ENCODE assay signal across 10 mouse cellular contexts in genomic region chr13:21401166-21401565, GRCm38 (mm10). TPM values are rescaled to one million over a fixed set of nuclear protein-coding genes. Genes with fewer than 3 reads are reported as not detected.
A peak's percentile ranks its signal among the peaks of the same experiment; 100 is the strongest.
DNase-seq lines count a peak whose midpoint lies in the region; ATAC-seq and TF ChIP-seq lines count a peak whose summit lies in the region.
"Had no signal": no experiment of that assay in that cellular context is flagged by ENCODE, and none has a peak within 500 bp of the region (broad histone marks: within the 10 kb centered on the region; RNA-seq: fewer than 3 reads in every experiment).

No protein-coding gene starts in this region.

- ATAC-seq in kidney, embryonic 16.5 days (ENCODE audit: low FRiP score, low TSS enrichment) = no peak
- no peak for ATAC-seq in neural tube, embryonic 13.5 days (ENCODE audit: low read depth)

- WGBS in kidney, embryonic 16.5 days = 78% methylated on average over 3 of the region's 3 CpGs
- WGBS in limb, embryonic 10.5 days = 85% methylated on average over 3 of the region's 3 CpGs
- 87% methylated on average over 3 of the region's 3 CpGs for WGBS in neural tube, embryonic 13.5 days

- no peaks in the 10 kb centered on the region for H3K9me3 ChIP-seq in kidney, embryonic 16.5 days (ENCODE audit: low read length)
- no peaks in the 10 kb centered on the region for H3K9me3 ChIP-seq in limb, embryonic 10.5 days (replicated peaks)
- no peaks in the 10 kb centered on the region for H3K9me3 ChIP-seq in neural tube, embryonic 13.5 days

- no peak overlapping the region for H3K27ac ChIP-seq in kidney, embryonic 16.5 days (ENCODE audit: low read length)
- H3K27ac ChIP-seq in embryonic fibroblast, embryonic 13.5 days (ENCODE audit: insufficient read depth, low read length) = no peak overlapping the region
- H3K27ac ChIP-seq in limb, embryonic 10.5 days = no peak overlapping the region
- no peak overlapping the region for H3K27ac ChIP-seq in neural tube, embryonic 13.5 days (replicated peaks)

- no peak for TF ChIP-seq POLR2A in embryonic fibroblast, embryonic 13.5 days (IDR thresholded peaks at IDR 0.05; ENCODE audit: low read depth, low read length)

- DNase-seq in kidney, adult 18-20 months = no peak
- no peak for DNase-seq in limb, embryonic 10.5 days (ENCODE audit: low spot score)
- no peak for DNase-seq in gastrocnemius, postnatal 4 days (ENCODE audit: low spot score in 2 of 2)
- DNase-seq in adrenal gland, adult 18-20 months (ENCODE audit: low spot score in 2 of 2) = no peak
- DNase-seq in cerebellum, postnatal 4 days (ENCODE audit: low spot score in 2 of 2) = no peak
- DNase-seq: cerebellum, adult 9-11 months had no signal

- peak overlapping the region; percentile 86 for H3K4me2 ChIP-seq in kidney, embryonic 16.5 days (replicated peaks; ENCODE audit: low read depth, low read length)
- peak overlapping the region; percentile 65 for H3K4me2 ChIP-seq in neural tube, embryonic 13.5 days

- TF ChIP-seq CTCF in embryonic fibroblast, embryonic 13.5 days (IDR thresholded peaks at IDR 0.05; ENCODE audit: borderline replicate concordance, insufficient read depth, low read length) = no peak

- peak overlapping the region; percentile 97 for H3K9ac ChIP-seq in kidney, embryonic 16.5 days (replicated peaks; ENCODE audit: low read length)
- H3K9ac ChIP-seq in neural tube, embryonic 13.5 days = peak overlapping the region; percentile 84

- peak overlapping the region; percentile 91 for H3K4me3 ChIP-seq in kidney, embryonic 16.5 days (ENCODE audit: low read length)
- H3K4me3 ChIP-seq in embryonic fibroblast, embryonic 13.5 days (ENCODE audit: insufficient read depth, low read length) = peak overlapping the region; percentile 73
- peak overlapping the region; percentile 81 for H3K4me3 ChIP-seq in limb, embryonic 10.5 days
- peak overlapping the region; percentile 80 for H3K4me3 ChIP-seq in neural tube, embryonic 13.5 days

- no peaks in the 10 kb centered on the region for H3K27me3 ChIP-seq in kidney, embryonic 16.5 days (ENCODE audit: insufficient read depth, low read length)
- H3K27me3 ChIP-seq in limb, embryonic 10.5 days (ENCODE audit: low read depth, poor library complexity, severe bottlenecking) = no peaks in the 10 kb centered on the region
- peaks cover 8% of the 10 kb centered on the region for H3K27me3 ChIP-seq in neural tube, embryonic 13.5 days

- peaks cover 14% of the 10 kb centered on the region for H3K4me1 ChIP-seq in kidney, embryonic 16.5 days (ENCODE audit: insufficient read depth, low read length)
- no peaks in the 10 kb centered on the region for H3K4me1 ChIP-seq in embryonic fibroblast, embryonic 13.5 days (ENCODE audit: control insufficient read depth, insufficient read depth, low read length)
- H3K4me1 ChIP-seq in limb, embryonic 10.5 days = peaks cover 9% of the 10 kb centered on the region
- H3K4me1 ChIP-seq in neural tube, embryonic 13.5 days (replicated peaks) = peaks cover 29% of the 10 kb centered on the region

- H3K36me3 ChIP-seq in kidney, embryonic 16.5 days (ENCODE audit: insufficient read depth, low read length) = peaks cover 22% of the 10 kb centered on the region
- H3K36me3 ChIP-seq in limb, embryonic 10.5 days = peaks cover 40% of the 10 kb centered on the region
- H3K36me3 ChIP-seq in neural tube, embryonic 13.5 days = peaks cover 35% of the 10 kb centered on the region

RNA-seq across cellular contexts. Expression of gene Zkscan3, which starts 1.4 kb away (rescaled TPM):
- polyA plus RNA-seq in kidney, embryonic 16.5 days (2015; fragmentation: Nextera tagmentation; extraction: Ambion mirVana) = 88.0 and 91.8 TPM in 2 replicates
- polyA plus RNA-seq in embryonic fibroblast, embryonic 13.5 days (2011; ENCODE audit: insufficient read length, low read depth, missing spikeins) = 52.5 and 60.7 TPM in 2 replicates
- polyA plus RNA-seq in limb, embryonic 10.5 days (2016; fragmentation: Nextera tagmentation; extraction: Ambion mirVana) = 88.7 and 100 TPM in 2 replicates
- 72.1 and 84.0 TPM in 2 replicates for polyA plus RNA-seq in neural tube, embryonic 13.5 days (2015; fragmentation: Nextera tagmentation; extraction: Ambion mirVana)
- 10 to 100 TPM; 30.4 to 34.4 TPM for total RNA-seq in gastrocnemius, postnatal 4 days (2021)
- 10 to 100 TPM; 61.1 to 72.4 TPM for total RNA-seq in adrenal gland, adult 18-20 months (2021)

RNA-seq across cellular contexts. Expression of gene Zscan12, which starts 38.5 kb away (rescaled TPM):
- polyA plus RNA-seq in kidney, embryonic 16.5 days (2015; fragmentation: Nextera tagmentation; extraction: Ambion mirVana) = 12.9 and 13.9 TPM in 2 replicates
- 6.2 and 8.7 TPM in 2 replicates for polyA plus RNA-seq in embryonic fibroblast, embryonic 13.5 days (2011; ENCODE audit: insufficient read length, low read depth, missing spikeins)
- polyA plus RNA-seq in limb, embryonic 10.5 days (2016; fragmentation: Nextera tagmentation; extraction: Ambion mirVana) = 19.6 and 19.7 TPM in 2 replicates
- 13.8 and 14.4 TPM in 2 replicates for polyA plus RNA-seq in neural tube, embryonic 13.5 days (2015; fragmentation: Nextera tagmentation; extraction: Ambion mirVana)
- 1 to 10 TPM; 8.2 to 8.5 TPM for total RNA-seq in gastrocnemius, postnatal 4 days (2021)
- total RNA-seq in adrenal gland, adult 18-20 months (2021) = 1 to 10 TPM; 9.5 to 9.8 TPM

RNA-seq across cellular contexts. Expression of gene Pgbd1, which starts 39.7 kb away (rescaled TPM):
- polyA plus RNA-seq in kidney, embryonic 16.5 days (2015; fragmentation: Nextera tagmentation; extraction: Ambion mirVana) = 3.8 and 4.7 TPM in 2 replicates
- 0.77 and 0.92 TPM in 2 replicates for polyA plus RNA-seq in embryonic fibroblast, embryonic 13.5 days (2011; ENCODE audit: insufficient read length, low read depth, missing spikeins)
- polyA plus RNA-seq in limb, embryonic 10.5 days (2016; fragmentation: Nextera tagmentation; extraction: Ambion mirVana) = 4.9 and 5.1 TPM in 2 replicates
- polyA plus RNA-seq in neural tube, embryonic 13.5 days (2015; fragmentation: Nextera tagmentation; extraction: Ambion mirVana) = 3.4 and 3.9 TPM in 2 replicates
- total RNA-seq in gastrocnemius, postnatal 4 days (2021) = under 1 TPM; 0.29 to 0.49 TPM
- under 1 TPM; 0.36 to 0.45 TPM for total RNA-seq in adrenal gland, adult 18-20 months (2021)

RNA-seq across cellular contexts. Expression of gene Zscan26, which starts 52.4 kb away (rescaled TPM):
- polyA plus RNA-seq in kidney, embryonic 16.5 days (2015; fragmentation: Nextera tagmentation; extraction: Ambion mirVana) = 22.9 and 32.2 TPM in 2 replicates
- 28.1 and 38.0 TPM in 2 replicates for polyA plus RNA-seq in embryonic fibroblast, embryonic 13.5 days (2011; ENCODE audit: insufficient read length, low read depth, missing spikeins)
- polyA plus RNA-seq in limb, embryonic 10.5 days (2016; fragmentation: Nextera tagmentation; extraction: Ambion mirVana) = 26.1 and 29.9 TPM in 2 replicates
- polyA plus RNA-seq in neural tube, embryonic 13.5 days (2015; fragmentation: Nextera tagmentation; extraction: Ambion mirVana) = 23.5 and 27.9 TPM in 2 replicates
- 10 to 100 TPM; 18.3 to 19.0 TPM for total RNA-seq in gastrocnemius, postnatal 4 days (2021)
- total RNA-seq in adrenal gland, adult 18-20 months (2021) = 10 to 100 TPM; 36.3 to 41.8 TPM

RNA-seq across cellular contexts. Expression of gene Olfr1367, which starts 54.5 kb away (rescaled TPM):
- polyA plus RNA-seq in kidney, embryonic 16.5 days (2015; fragmentation: Nextera tagmentation; extraction: Ambion mirVana) = not detected in 2 replicates
- polyA plus RNA-seq in embryonic fibroblast, embryonic 13.5 days (2011; ENCODE audit: insufficient read length, low read depth, missing spikeins) = not detected in 2 replicates
- polyA plus RNA-seq in limb, embryonic 10.5 days (2016; fragmentation: Nextera tagmentation; extraction: Ambion mirVana) = not detected in 2 replicates
- polyA plus RNA-seq in neural tube, embryonic 13.5 days (2015; fragmentation: Nextera tagmentation; extraction: Ambion mirVana) = not detected in 2 replicates
- not detected for total RNA-seq in gastrocnemius, postnatal 4 days (2021)
- total RNA-seq in adrenal gland, adult 18-20 months (2021) = not detected
- total RNA-seq: left cerebral cortex, postnatal 14 days had no signal
